In the genomic region with DNA sequence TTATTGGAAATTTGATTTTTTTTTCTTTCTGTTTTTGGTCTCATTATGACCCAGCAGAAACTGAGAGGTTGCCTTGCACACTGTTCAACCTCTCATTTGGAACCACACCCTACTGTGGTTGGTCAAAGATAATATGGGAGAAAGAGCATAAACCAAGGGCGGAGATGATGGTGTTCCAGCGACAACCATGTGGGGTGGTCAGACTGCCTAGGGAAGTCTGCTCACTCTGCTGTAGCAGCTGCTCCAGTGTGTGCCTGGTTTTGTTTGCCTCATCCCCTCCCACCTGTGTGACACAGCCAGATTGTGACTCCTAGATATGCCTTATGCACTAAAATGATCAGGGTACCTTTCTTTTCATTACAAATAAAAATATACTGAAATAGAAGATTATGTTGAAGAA, we compare ENCODE assay signal across 23 mouse cellular contexts.
A peak's percentile ranks its signal among the peaks of the same experiment; 100 is the strongest.
DNase-seq lines count a peak whose midpoint lies in the region; ATAC-seq and TF ChIP-seq lines count a peak whose summit lies in the region.
"Had no signal": no experiment of that assay in that cellular context is flagged by ENCODE, and none has a peak within 500 bp of the region (broad histone marks: within the 10 kb centered on the region; RNA-seq: fewer than 3 reads in every experiment).

No protein-coding gene starts in this region.

- peak in 1 of 2 experiments; percentile 22; a peak in 1 of 4 replicates for TF ChIP-seq EP300 in MEL (IDR thresholded peaks at IDR 0.05; ENCODE audit: low read depth in 1 of 2, low read length in 2 of 2)

- TF ChIP-seq POLR2A in MEL (IDR thresholded peaks at IDR 0.05; ENCODE audit: control insufficient read depth in 1 of 2, insufficient read depth in 1 of 2, low read depth in 1 of 2, low read length in 2 of 2, poor library complexity in 1 of 2): no peak

- no peaks in the 10 kb centered on the region for H3K9me3 ChIP-seq in MEL (replicated peaks; ENCODE audit: insufficient read depth, low read length)
- no peaks in the 10 kb centered on the region for H3K9me3 ChIP-seq in forebrain, embryonic 10.5 days
- H3K9me3 ChIP-seq: embryonic facial prominence, embryonic 15.5 days; forebrain, embryonic 12.5 days; heart, embryonic 13.5 days; hindbrain, embryonic 12.5 days had no signal

- H3K27ac ChIP-seq in MEL (ENCODE audit: control insufficient read depth, low read depth, low read length): no peak overlapping the region
- no peak overlapping the region for H3K27ac ChIP-seq in forebrain, embryonic 10.5 days
- H3K27ac ChIP-seq: embryonic facial prominence, embryonic 15.5 days; forebrain, embryonic 12.5 days; heart, embryonic 13.5 days; hindbrain, embryonic 12.5 days had no signal

- WGBS in forebrain, embryonic 10.5 days: 89% methylated on average over 2 of the region's 2 CpGs

- peak; percentile 14 for DNase-seq in layer of hippocampus, adult 9-11 months
- DNase-seq in layer of hippocampus, postnatal 10 days (ENCODE audit: low spot score in 2 of 2): no peak
- peak; percentile 44 for DNase-seq in MEL (ENCODE audit: low read depth, low spot score)
- DNase-seq in gastrocnemius, postnatal 10 days: no peak
- no peak for DNase-seq in forebrain, embryonic 10.5 days (ENCODE audit: extremely low spot score, low spot score)
- DNase-seq in heart, postnatal 10 days: no peak
- DNase-seq: adrenal gland, postnatal 14 days; cerebellum, adult 2 months; cerebellum, postnatal 10 days; embryo, embryonic 11 days; gastrocnemius, postnatal 14 days; heart, postnatal 4 days had no signal

- TF ChIP-seq CTCF in MEL (IDR thresholded peaks at IDR 0.05 in 2 of 3, conservative IDR thresholded peaks at IDR 0.05 in 1 of 3; ENCODE audit: control insufficient read depth in 1 of 3, insufficient read depth in 1 of 3, low read depth in 2 of 3, low read length in 3 of 3, poor library complexity in 1 of 3, severe bottlenecking in 1 of 3): no peak

- H3K27me3 ChIP-seq in MEL (ENCODE audit: control insufficient read depth in 1 of 2, insufficient read depth in 2 of 2, low read length in 2 of 2): no peaks in the 10 kb centered on the region
- H3K27me3 ChIP-seq in forebrain, embryonic 10.5 days (ENCODE audit: poor library complexity, severe bottlenecking): no peaks in the 10 kb centered on the region
- H3K27me3 ChIP-seq: CH12.LX; embryonic facial prominence, embryonic 15.5 days; forebrain, embryonic 12.5 days; heart, embryonic 13.5 days; hindbrain, embryonic 12.5 days had no signal

- no peak for TF ChIP-seq RAD21 in MEL (IDR thresholded peaks at IDR 0.05; ENCODE audit: low read depth, low read length)

- ATAC-seq in common myeloid progenitor, adult 5-6 weeks (replicated peaks; ENCODE audit: low read depth, poor library complexity, severe bottlenecking): peak; percentile 72
- ATAC-seq in megakaryocyte progenitor cell, adult 5-6 weeks (replicated peaks; ENCODE audit: poor library complexity): peak; percentile 75
- ATAC-seq: forebrain, embryonic 16.5 days; hindbrain, embryonic 16.5 days; inflammation-experienced regulatory T-cells, adult 6 months had no signal

- peaks cover 0 to 6% of the 10 kb centered on the region in 2 experiments; a peak in 2 of 4 replicates for H3K36me3 ChIP-seq in MEL (ENCODE audit: control insufficient read depth in 1 of 2, insufficient read depth in 2 of 2, low read length in 2 of 2)
- H3K36me3 ChIP-seq in forebrain, embryonic 10.5 days (replicated peaks): no peaks in the 10 kb centered on the region
- H3K36me3 ChIP-seq: embryonic facial prominence, embryonic 15.5 days; forebrain, embryonic 12.5 days; heart, embryonic 13.5 days; hindbrain, embryonic 12.5 days had no signal

- H3K4me1 ChIP-seq in MEL (ENCODE audit: control insufficient read depth in 1 of 2, insufficient read depth in 2 of 2, low read length in 2 of 2): peaks cover 5 to 11% of the 10 kb centered on the region in 2 experiments; a peak in 3 of 4 replicates
- H3K4me1 ChIP-seq in forebrain, embryonic 10.5 days: no peaks in the 10 kb centered on the region
- H3K4me1 ChIP-seq: embryonic facial prominence, embryonic 15.5 days; forebrain, embryonic 12.5 days; heart, embryonic 13.5 days; hindbrain, embryonic 12.5 days had no signal

- H3K4me3 ChIP-seq in MEL (ENCODE audit: control insufficient read depth in 1 of 2, insufficient read depth in 1 of 2, low read depth in 2 of 2, low read length in 2 of 2): no peak overlapping the region
- no peak overlapping the region for H3K4me3 ChIP-seq in forebrain, embryonic 10.5 days
- H3K4me3 ChIP-seq: embryonic facial prominence, embryonic 15.5 days; erythroblast, embryonic 14.5 days; forebrain, embryonic 12.5 days; heart, embryonic 13.5 days; hindbrain, embryonic 12.5 days had no signal

- H3K79me2 ChIP-seq in MEL (ENCODE audit: control insufficient read depth, insufficient read depth, low read length, poor library complexity): no peaks in the 10 kb centered on the region

- no peak overlapping the region for H3K9ac ChIP-seq in MEL (ENCODE audit: control insufficient read depth, low read depth, low read length, poor library complexity, severe bottlenecking)
- H3K9ac ChIP-seq: embryonic facial prominence, embryonic 15.5 days; forebrain, embryonic 12.5 days; heart, embryonic 13.5 days; hindbrain, embryonic 12.5 days had no signal

- intact Hi-C loops in heart, postnatal 10 days (cut with DNase I): no loop called here

TF ChIP-seq in MEL, 35 proteins besides CTCF, POLR2A, EP300 and RAD21:
- TF ChIP-seq SIN3A (IDR thresholded peaks at IDR 0.05; ENCODE audit: low read length) (0 out of 2 replicates have a peak, but pooled peaks have one; percentile 23), TCF12 (IDR thresholded peaks at IDR 0.05; ENCODE audit: low read depth, low read length) (no peak), USF1 (IDR thresholded peaks at IDR 0.05; ENCODE audit: low read depth, low read length) (no peak), TBP (IDR thresholded peaks at IDR 0.05; ENCODE audit: low read depth, low read length) (peak; percentile 69), KAT2A (conservative IDR thresholded peaks at IDR 0.05; ENCODE audit: low read depth, low read length) (no peak), NRF1 (IDR thresholded peaks at IDR 0.05; ENCODE audit: insufficient read depth, low read depth, low read length, poor library complexity, severe bottlenecking) (no peak), MAFK (IDR thresholded peaks at IDR 0.05; ENCODE audit: borderline replicate concordance, low read depth, low read length) (no peak), MAX (IDR thresholded peaks at IDR 0.05; ENCODE audit: low read length) (no peak), SMC3 (IDR thresholded peaks at IDR 0.05; ENCODE audit: low read depth, low read length) (0 out of 2 replicates have a peak, but pooled peaks have one; percentile 11), BHLHE40 (IDR thresholded peaks at IDR 0.05; ENCODE audit: borderline replicate concordance, low read depth, low read length) (no peak), MXI1 (IDR thresholded peaks at IDR 0.05; ENCODE audit: low read depth, low read length) (no peak)

Comparison
In these comparisons a context has a peak if more than half of its experiments do, and no peak if none do; other contexts are left out.
1. DNase-seq: peak in layer of hippocampus, adult 9-11 months (single experiment) and MEL (single experiment); none in layer of hippocampus, postnatal 10 days (0 of 2), gastrocnemius, postnatal 10 days (single experiment), forebrain, embryonic 10.5 days (single experiment) and heart, postnatal 10 days (0 of 2).